Mouse (Mus musculus) monocyte, adult 59 days (primary cell): ENCODE measurements around the gene Rnft2. TPM values are rescaled to one million over a fixed set of nuclear protein-coding genes. Genes with fewer than 3 reads are reported as not detected.

Source experiments
- total RNA-seq, 2 experiments: library from RNA; stranded (reverse); gene quantifications; one replicate each; pipeline ENCODE4 v1.2.4; 2023

Rnft2 gene
- total RNA-seq: not detected

DNA sequence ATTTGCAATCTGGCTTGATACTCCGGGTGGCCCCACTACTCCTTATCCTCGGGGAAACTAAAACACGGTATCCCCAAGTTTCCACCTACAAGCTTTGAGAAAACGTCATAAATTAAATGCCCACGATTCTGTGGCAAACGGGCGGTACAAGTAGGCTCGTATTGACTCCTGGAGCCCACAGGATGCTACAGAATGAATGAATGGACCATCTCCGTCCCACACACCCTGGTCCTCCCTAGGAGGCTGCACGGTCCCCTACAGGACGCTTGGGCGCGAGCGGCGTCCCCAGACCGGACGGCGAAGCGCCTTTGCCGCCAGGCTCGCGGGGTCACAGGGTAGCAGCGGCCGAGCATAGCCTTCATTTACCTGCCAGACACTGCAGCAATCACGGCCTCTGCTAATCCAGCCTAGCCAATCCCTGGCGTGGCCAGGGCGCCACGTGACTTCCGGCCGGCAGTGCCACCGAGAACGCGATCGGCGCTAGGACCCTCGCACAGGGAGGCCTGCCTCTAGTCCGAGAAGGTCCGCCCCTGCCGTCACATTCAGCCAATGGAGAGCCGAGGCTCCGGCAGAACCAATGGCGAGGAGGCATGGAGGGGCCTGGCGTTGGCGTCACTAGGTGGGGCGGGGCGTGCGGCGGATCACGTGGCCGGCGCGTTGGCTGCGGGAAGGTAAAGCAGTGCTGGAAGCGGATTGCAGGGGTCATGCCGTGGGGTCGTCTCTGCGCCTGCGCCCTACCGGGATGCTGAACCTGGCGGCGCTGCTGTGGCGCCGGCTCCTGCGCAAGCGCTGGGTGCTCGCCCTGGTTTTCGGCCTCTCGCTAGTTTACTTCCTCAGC lies at the start of gene Rnft2, which contains the start of gene 2410131K14Rik:
Rnft2 (minus strand) TSS at position 511 of the 838 bp plus-strand sequence.
2410131K14Rik (plus strand) TSS at position 622 of the 838 bp plus-strand sequence.

DNA sequence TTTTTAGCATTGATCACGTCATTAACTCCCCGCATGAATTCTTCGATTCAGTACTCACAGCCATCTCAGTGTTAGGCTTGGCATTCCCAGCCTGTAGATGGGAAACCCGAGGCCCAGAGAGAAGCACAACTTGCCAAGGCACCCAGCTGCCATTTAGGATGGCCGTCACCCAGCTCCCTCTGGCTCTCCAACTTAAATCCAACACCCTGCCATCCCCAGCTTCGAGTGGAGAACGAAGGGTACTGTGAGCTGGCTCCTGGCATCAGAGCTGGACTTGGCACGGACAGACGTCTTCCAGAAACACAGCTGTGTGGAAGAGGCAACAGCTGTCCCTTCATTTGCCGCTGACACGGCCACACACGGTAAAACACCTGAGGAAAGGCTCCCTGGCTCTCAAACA lies 80.3 kb downstream of the Rnft2 start, which contains the start of gene Hrk:
Hrk (plus strand) TSS at position 68 of the 400 bp plus-strand sequence.

DNA sequence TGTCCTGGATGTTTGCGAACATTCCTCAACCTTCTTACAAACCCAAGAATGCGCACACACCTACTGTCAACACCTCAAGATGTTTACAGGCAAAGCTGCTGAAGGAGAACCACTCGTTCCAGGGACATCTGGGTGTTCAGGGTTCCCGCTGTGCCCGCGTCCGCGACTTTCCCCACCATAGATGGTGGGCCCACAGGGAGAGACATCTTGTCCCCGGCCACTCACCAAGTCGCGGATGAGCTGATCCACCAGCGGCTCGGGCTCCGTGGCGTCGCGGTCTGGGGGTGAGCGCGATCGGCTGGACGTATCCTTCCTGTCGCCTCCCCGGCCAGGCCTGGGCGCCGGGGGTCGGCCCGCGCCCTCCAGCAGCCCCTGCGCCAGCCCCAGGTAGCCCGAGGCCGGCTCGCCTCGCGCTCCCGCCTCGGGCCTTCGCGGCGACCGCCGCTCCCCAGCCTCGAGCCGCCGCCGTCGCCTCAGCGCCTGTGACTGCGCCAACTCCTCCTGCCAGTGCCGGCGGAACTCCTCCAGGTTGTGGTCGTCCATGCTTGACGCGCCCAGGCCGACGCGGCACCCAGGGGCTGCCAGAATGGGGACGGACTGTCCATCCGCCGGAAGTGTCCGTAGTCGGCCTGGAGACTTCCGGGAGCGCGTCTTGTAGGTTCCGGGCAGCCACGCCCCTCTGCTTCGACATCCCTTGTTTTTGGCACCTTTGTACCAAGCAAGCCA lies 89.9 kb downstream of the Rnft2 start, which contains the start of gene Fbxw8:
Fbxw8 (minus strand) TSS at position 626 of the 726 bp plus-strand sequence.

Other genes starting within 250 kb of the Rnft2 start
- gene Tesc, start 217.4 kb downstream of the Rnft2 start, total RNA-seq: not detected
- 10 to 100 TPM; 19.4 to 20.9 TPM for gene Fbxw8, start 89.7 kb downstream of the Rnft2 start, total RNA-seq
- gene Hrk, start 80.5 kb downstream of the Rnft2 start, total RNA-seq: not detected
- gene 2410131K14Rik, start 111 bp upstream of the Rnft2 start, total RNA-seq: 1 to 10 TPM; 5.8 to 6.1 TPM